Mouse (Mus musculus) embryonic facial prominence, embryonic 12.5 days (tissue): ENCODE results near the gene 1700088E04Rik. TPM values are rescaled to one million over a fixed set of nuclear protein-coding genes. Genes with fewer than 3 reads are reported as not detected.

Source experiments
- ATAC-seq: fragments of 200-750 bp; cut with Nextera tagmentation; 2 replicates; pipeline ENCODE4 v1.8.0; 2017; ENCODE audit not compliant: insufficient number of reproducible peaks, insufficient read depth, low FRiP score, low TSS enrichment
- H3K27ac ChIP-seq: fragments of 300-500 bp; sonication (generic); 2 replicates; pipeline ENCODE4 v1.5.1; 2016; ENCODE audit warnings: mild to moderate bottlenecking
- H3K27me3 ChIP-seq: fragments of 300-500 bp; sonication (generic); 2 replicates; pipeline ENCODE4 v1.6.1; 2016; ENCODE audit warnings: mild to moderate bottlenecking, moderate library complexity
- H3K36me3 ChIP-seq: fragments of 300-500 bp; sonication (generic); 2 replicates; pipeline ENCODE4 v1.6.1; 2016; ENCODE audit warnings: mild to moderate bottlenecking
- H3K4me1 ChIP-seq: fragments of 300-500 bp; sonication (generic); 2 replicates; pipeline ENCODE4 v1.6.1; 2016
- H3K4me2 ChIP-seq: fragments of 300-500 bp; sonication (generic); replicated peaks from 2 replicates; pipeline ENCODE4 v1.6.1; 2016; ENCODE audit warnings: mild to moderate bottlenecking, moderate library complexity
- H3K4me3 ChIP-seq: fragments of 300-500 bp; sonication (generic); 2 replicates; pipeline ENCODE4 v1.5.1; 2016; ENCODE audit warnings: mild to moderate bottlenecking
- H3K9ac ChIP-seq: fragments of 300-500 bp; sonication (generic); 2 replicates; pipeline ENCODE4 v1.6.1; 2016; ENCODE audit warnings: mild to moderate bottlenecking, moderate library complexity
- H3K9me3 ChIP-seq: fragments of 300-500 bp; sonication (generic); 2 replicates; pipeline ENCODE4 v1.6.1; 2016; ENCODE audit warnings: mild to moderate bottlenecking, moderate library complexity
- WGBS: fragments of 180-500 bp; shearing (Covaris S2); methylation state at CpG from one replicate; pipeline ENCODE4 v1.1.7; 2016; 5-methylcytosine and 5-hydroxymethylcytosine counted together
- polyA plus RNA-seq: library from polyadenylated mRNA; unstranded; fragments of >200 nt; fragmentation: Nextera tagmentation; extraction: Ambion mirVana; gene quantifications from 2 replicates; pipeline ENCODE4 v1.2.1, GENCODE M21; 2016

The 1700088E04Rik gene
- polyA plus RNA-seq, 1 experiment from 2014 or later: 7.4 TPM

DNA sequence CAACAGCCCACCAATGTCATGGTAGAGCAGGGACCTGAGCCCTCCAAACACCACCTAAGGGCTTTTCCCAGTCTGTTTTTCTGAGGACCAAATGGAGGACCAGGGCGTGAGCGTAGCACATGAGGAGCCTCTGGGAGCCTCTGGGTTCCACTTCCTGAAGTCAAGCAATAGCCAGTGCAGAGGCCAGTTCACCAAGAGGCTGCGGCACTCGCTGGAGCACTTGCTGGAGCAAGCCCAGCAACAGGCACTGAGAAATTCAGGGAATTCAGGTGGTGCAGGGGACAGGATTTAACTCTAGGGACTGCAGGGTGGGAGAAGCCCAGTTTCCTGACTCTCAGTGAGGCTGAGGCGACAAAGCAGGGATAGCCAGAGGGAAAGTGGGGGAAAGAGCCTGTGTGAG, 42.8 kb downstream of the 1700088E04Rik start:
- WGBS: 61% methylated on average over 5 of the region's 5 CpGs
- Histone ChIP-seq H3K9me3 (no peaks in the 10 kb centered on the region), H3K4me2 (no peak overlapping the region), H3K27ac (no peak overlapping the region; the same call in 1 of the 2 replicates), H3K4me3 (no peak overlapping the region), H3K36me3 (peaks cover 24% of the 10 kb centered on the region), H3K9ac (no peak overlapping the region), H3K27me3 (no peaks in the 10 kb centered on the region), H3K4me1 (peaks cover 22% of the 10 kb centered on the region)
- no peak for ATAC-seq

DNA sequence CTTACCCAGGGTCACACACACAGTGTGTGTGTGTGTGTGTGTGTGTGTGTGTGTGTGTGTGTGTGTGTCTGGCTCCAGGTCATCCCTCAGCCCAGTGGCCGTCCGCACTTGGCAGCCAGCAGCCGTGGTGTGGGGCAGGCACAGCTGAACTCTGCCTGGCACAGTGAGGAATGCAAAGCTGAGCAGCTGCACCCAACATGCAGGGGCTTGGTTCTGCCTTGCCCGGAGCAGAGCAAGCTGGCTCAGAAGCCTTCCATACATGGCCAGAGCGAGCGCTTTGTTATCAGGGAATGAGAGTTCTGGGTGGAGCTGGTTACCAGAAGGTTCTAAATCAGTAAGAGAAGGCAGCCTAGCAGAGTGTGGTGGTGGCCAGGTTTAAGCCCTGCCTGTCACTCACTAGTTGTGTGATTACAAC, 43.4 kb downstream of the 1700088E04Rik start:
- Histone ChIP-seq H3K9ac (no peak overlapping the region), H3K4me1 (peaks cover 22% of the 10 kb centered on the region), H3K27me3 (no peaks in the 10 kb centered on the region), H3K27ac (peak overlapping the region; percentile 59; the same call in 1 of the 2 replicates), H3K36me3 (peaks cover 30% of the 10 kb centered on the region), H3K9me3 (no peaks in the 10 kb centered on the region), H3K4me3 (no peak overlapping the region), H3K4me2 (no peak overlapping the region)
- 0 out of 2 replicates have a peak, but pooled peaks have one; percentile 37 for ATAC-seq
- WGBS: 37% methylated on average over 6 of the region's 6 CpGs

DNA sequence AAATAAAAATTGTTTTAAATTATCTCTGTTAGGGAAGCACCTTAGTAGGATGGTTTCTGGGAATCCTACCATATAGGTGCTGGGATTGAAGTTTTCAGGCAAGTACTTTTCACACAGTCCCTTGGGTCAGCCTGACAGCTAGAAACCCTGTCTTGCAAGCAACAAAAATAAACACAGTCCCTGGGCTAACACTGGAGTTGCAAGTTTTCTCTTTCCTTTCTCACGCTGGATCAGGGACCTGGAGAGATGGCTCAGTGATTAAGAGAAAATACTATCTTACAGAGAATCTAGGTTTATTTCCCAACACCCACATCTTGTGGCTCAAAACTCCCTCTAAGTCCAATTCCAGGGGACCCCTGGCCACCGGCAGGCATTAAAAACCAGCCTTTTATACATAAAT, 43.9 kb downstream of the 1700088E04Rik start:
- Histone ChIP-seq H3K4me3 (no peak overlapping the region), H3K27ac (peak overlapping the region; percentile 59; the same call in 1 of the 2 replicates), H3K9ac (no peak overlapping the region), H3K9me3 (no peaks in the 10 kb centered on the region), H3K4me1 (peaks cover 22% of the 10 kb centered on the region), H3K4me2 (no peak overlapping the region), H3K36me3 (peaks cover 34% of the 10 kb centered on the region), H3K27me3 (no peaks in the 10 kb centered on the region)
- 26% methylated on average over 2 of the region's 2 CpGs for WGBS
- no peak for ATAC-seq

DNA sequence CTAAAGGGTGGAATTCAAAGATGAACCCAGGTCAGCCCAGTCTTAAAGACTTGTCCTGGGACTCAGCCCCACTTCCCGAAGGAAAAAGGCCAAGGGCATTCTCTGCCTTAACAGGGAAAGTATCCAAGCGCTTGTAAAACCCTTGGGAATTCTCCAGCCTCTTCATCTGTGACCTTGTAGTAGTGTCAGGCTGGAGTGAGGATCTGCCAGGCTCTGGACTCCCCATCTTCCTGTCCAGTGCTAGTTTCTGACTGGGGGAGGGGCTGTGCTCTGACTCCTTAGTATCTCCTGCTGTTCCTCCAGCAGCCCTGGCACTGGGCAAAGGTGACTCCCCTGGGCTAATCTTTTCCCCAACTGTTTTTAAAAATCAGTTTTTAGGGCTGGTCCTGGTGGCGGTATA, 44.5 kb downstream of the 1700088E04Rik start:
- Histone ChIP-seq H3K4me3 (no peak overlapping the region), H3K4me1 (peaks cover 22% of the 10 kb centered on the region), H3K9ac (no peak overlapping the region), H3K27me3 (no peaks in the 10 kb centered on the region), H3K36me3 (peaks cover 40% of the 10 kb centered on the region), H3K27ac (no peak overlapping the region), H3K4me2 (no peak overlapping the region), H3K9me3 (no peaks in the 10 kb centered on the region)
- ATAC-seq: no peak
- 72% methylated on average over 3 of the region's 3 CpGs for WGBS

DNA sequence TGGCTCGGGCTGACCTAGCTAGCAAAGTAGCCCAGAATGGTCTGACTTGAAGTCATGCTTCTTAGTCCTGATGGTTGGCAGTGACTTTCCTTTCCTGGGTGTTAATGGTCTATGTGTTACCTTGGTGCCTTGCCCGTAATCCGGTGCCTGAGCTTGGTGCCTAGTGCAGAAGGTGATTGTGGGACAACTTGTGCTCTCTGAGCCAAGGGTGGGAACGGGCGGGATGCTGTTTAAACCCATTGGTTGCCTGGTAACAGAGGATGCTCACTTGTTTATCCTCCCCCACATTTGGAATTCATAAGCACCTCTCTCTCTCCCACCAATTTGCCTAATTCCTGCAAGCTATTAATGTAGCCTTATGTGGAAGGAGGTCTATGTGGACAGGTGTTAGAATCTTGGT, 45.6 kb downstream of the 1700088E04Rik start:
- Histone ChIP-seq H3K27me3 (no peaks in the 10 kb centered on the region), H3K4me3 (no peak overlapping the region), H3K9ac (no peak overlapping the region), H3K36me3 (peaks cover 51% of the 10 kb centered on the region), H3K4me2 (no peak overlapping the region), H3K27ac (no peak overlapping the region), H3K9me3 (no peaks in the 10 kb centered on the region), H3K4me1 (peaks cover 16% of the 10 kb centered on the region)
- no peak for ATAC-seq
- WGBS: 86% methylated on average over 5 of the region's 5 CpGs

DNA sequence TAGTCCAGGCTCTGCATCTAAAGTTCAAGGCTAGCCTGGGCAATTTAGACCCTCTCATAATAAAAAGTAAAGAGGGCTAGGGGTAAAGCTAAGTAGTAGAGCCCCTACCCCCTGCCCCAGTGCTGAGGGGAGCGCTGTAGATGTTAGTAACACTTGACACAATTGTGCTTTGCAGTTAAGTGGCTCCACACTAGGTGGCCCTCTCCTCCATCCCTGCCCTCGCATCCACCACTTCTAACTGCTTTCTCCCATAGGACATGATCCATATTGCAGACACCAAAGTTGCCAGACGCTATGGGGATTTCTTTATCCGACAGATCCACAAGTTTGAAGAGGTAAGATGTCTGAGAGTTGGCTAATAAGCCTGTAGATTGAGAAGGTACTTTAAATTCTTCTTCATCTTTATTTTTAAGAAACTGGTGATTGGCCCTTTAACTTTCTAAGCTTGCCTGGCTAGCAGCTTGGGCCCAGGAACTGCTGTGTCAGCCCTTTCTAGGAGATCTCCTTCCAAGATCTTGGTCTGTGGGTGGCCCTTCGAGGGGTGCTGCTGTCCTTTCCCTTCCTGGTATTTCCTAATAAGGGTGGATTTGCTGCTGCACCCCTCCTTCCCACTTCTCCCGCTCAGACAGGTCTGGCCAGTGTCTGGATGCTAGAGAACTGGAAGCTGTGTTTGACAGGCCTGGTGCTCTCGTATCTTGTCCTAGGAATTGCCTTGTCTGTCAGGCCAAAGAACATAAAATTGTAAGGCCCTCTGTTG, 47.8 kb downstream of the 1700088E04Rik start:
- 71% methylated on average over 7 of the region's 7 CpGs for WGBS

DNA sequence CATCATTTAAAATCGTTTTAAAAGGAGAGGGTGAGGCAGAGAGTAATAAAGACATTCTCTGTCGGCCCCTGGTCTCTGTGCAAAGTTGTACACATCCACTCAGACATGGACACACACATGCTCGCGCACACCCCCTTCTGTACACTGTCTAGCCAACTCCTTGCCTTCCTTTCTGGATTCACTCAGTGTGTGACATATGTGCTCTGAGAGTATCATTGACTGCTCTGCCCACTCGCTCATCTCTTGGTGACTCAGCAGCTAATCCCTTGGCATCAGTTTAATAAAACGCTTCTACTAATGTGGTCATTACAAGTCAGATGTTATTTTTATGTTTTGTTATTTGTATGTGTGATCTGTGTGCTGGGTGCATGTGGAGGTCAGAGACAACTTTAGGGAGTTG, 48.8 kb downstream of the 1700088E04Rik start:
- no peak overlapping the region for H3K9ac ChIP-seq
- WGBS: 87% methylated on average over 6 of the region's 6 CpGs
- H3K4me1 ChIP-seq: peaks cover 2% of the 10 kb centered on the region

More for the DNA sequence above, 47.8 kb downstream of the 1700088E04Rik start:
- Histone ChIP-seq H3K9ac (no peak overlapping the region), H3K4me2 (no peak overlapping the region), H3K27ac (no peak overlapping the region), H3K27me3 (no peaks in the 10 kb centered on the region), H3K36me3 (peaks cover 73% of the 10 kb centered on the region), H3K4me1 (peaks cover 12% of the 10 kb centered on the region), H3K9me3 (no peaks in the 10 kb centered on the region), H3K4me3 (no peak overlapping the region)
- no peak for ATAC-seq

DNA sequence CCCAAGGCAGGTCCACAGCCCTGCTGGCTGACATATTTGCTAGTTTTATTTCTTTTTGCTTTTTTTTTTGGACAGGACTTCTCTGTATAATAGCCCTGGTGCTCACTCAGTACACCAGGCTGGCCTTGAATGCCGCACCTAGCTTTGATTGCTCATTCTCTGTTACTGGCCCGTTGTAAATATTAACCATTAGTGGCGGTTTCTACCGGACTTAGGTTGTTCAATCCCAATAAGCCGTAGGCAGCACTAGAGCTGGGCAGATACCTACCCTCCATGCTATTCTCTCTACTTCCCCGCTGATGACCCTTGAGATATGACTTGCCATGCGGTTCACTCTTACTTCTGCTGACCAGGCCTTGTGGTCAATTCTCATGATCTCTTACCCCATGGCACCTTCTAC, 61.5 kb downstream of the 1700088E04Rik start:
- 95% methylated on average over 7 of the region's 7 CpGs for WGBS
- Histone ChIP-seq H3K4me1 (peaks cover 7% of the 10 kb centered on the region), H3K27me3 (no peaks in the 10 kb centered on the region), H3K4me2 (no peak overlapping the region), H3K36me3 (peaks cover 82% of the 10 kb centered on the region), H3K9me3 (no peaks in the 10 kb centered on the region), H3K27ac (no peak overlapping the region), H3K9ac (no peak overlapping the region), H3K4me3 (no peak overlapping the region)
- ATAC-seq: no peak

More for the DNA sequence above, 48.8 kb downstream of the 1700088E04Rik start:
- Histone ChIP-seq H3K9me3 (no peaks in the 10 kb centered on the region), H3K4me2 (no peak overlapping the region), H3K4me3 (no peak overlapping the region), H3K27ac (no peak overlapping the region), H3K27me3 (no peaks in the 10 kb centered on the region), H3K36me3 (peaks cover 79% of the 10 kb centered on the region)
- no peak for ATAC-seq

Other genes starting within 250 kb of the 1700088E04Rik start
- gene Gm49510, start 241.6 kb downstream of the 1700088E04Rik start, polyA plus RNA-seq: 0.29 and 1.4 TPM in 2 replicates
- 39.4 and 42.2 TPM in 2 replicates for gene Sh3bp1, start 241.5 kb downstream of the 1700088E04Rik start, polyA plus RNA-seq
- 37.3 and 37.6 TPM in 2 replicates for gene Pdxp, start 227.3 kb downstream of the 1700088E04Rik start, polyA plus RNA-seq
- 1,294 and 1,324 TPM in 2 replicates for gene Lgals1, start 214.5 kb downstream of the 1700088E04Rik start, polyA plus RNA-seq
- gene Nol12, start 206.3 kb downstream of the 1700088E04Rik start, polyA plus RNA-seq: 59.0 and 60.5 TPM in 2 replicates
- 41.5 and 48.1 TPM in 2 replicates for gene Triobp, start 193.5 kb downstream of the 1700088E04Rik start, polyA plus RNA-seq
- gene H1f0, start 112.8 kb downstream of the 1700088E04Rik start, polyA plus RNA-seq: 513 and 519 TPM in 2 replicates
- not detected in 2 replicates for gene Galr3, start 99.4 kb downstream of the 1700088E04Rik start, polyA plus RNA-seq
- gene Ankrd54, start 78.4 kb downstream of the 1700088E04Rik start, polyA plus RNA-seq: 55.9 and 65.5 TPM in 2 replicates
- 229 and 235 TPM in 2 replicates for gene Eif3l, start 66.1 kb downstream of the 1700088E04Rik start, polyA plus RNA-seq
- 12.0 and 12.6 TPM in 2 replicates for gene Micall1, start 32.4 kb downstream of the 1700088E04Rik start, polyA plus RNA-seq
- gene Polr2f, start 244 bp downstream of the 1700088E04Rik start, polyA plus RNA-seq: 359 and 385 TPM in 2 replicates
- gene Sox10, start 24.0 kb upstream of the 1700088E04Rik start, polyA plus RNA-seq: 21.1 and 21.7 TPM in 2 replicates
- 60.2 and 60.7 TPM in 2 replicates for gene Pick1, start 87.9 kb upstream of the 1700088E04Rik start, polyA plus RNA-seq
- gene Gm49486, start 88.1 kb upstream of the 1700088E04Rik start, polyA plus RNA-seq: 0.78 and 0.90 TPM in 2 replicates
- gene Slc16a8, start 113.5 kb upstream of the 1700088E04Rik start, polyA plus RNA-seq: 0.25 and 0.50 TPM in 2 replicates
- 10.1 and 10.7 TPM in 2 replicates for gene Baiap2l2, start 144.3 kb upstream of the 1700088E04Rik start, polyA plus RNA-seq
- gene Pla2g6, start 187.1 kb upstream of the 1700088E04Rik start, polyA plus RNA-seq: 13.3 and 15.4 TPM in 2 replicates
- 1.8 and 1.9 TPM in 2 replicates for gene Maff, start 205.4 kb upstream of the 1700088E04Rik start, polyA plus RNA-seq